Mouse (Mus musculus): ENCODE measurements around the gene Scn5a.

GRCm38 (mm10) chr9:119566214-119566613 is 12.6 kb downstream of the Scn5a start:
- TF ChIP-seq POLR2A (IDR thresholded peaks at IDR 0.05; ENCODE audit: borderline replicate concordance, extremely low read depth, low read depth, low read length): no peak
- no peak for TF ChIP-seq CTCF (IDR thresholded peaks at IDR 0.05; ENCODE audit: insufficient read depth, low read length)
